Mouse (Mus musculus) cerebellum, postnatal 14 days (tissue): ENCODE measurements around the gene Atg7.

Experiments
- DNase-seq, 2 experiments: peaks; one replicate each; pipeline ENCODE4 v3.0.0; 2021; ENCODE audit warnings: mixed read lengths in 2 of 2

Atg7 gene

DNA sequence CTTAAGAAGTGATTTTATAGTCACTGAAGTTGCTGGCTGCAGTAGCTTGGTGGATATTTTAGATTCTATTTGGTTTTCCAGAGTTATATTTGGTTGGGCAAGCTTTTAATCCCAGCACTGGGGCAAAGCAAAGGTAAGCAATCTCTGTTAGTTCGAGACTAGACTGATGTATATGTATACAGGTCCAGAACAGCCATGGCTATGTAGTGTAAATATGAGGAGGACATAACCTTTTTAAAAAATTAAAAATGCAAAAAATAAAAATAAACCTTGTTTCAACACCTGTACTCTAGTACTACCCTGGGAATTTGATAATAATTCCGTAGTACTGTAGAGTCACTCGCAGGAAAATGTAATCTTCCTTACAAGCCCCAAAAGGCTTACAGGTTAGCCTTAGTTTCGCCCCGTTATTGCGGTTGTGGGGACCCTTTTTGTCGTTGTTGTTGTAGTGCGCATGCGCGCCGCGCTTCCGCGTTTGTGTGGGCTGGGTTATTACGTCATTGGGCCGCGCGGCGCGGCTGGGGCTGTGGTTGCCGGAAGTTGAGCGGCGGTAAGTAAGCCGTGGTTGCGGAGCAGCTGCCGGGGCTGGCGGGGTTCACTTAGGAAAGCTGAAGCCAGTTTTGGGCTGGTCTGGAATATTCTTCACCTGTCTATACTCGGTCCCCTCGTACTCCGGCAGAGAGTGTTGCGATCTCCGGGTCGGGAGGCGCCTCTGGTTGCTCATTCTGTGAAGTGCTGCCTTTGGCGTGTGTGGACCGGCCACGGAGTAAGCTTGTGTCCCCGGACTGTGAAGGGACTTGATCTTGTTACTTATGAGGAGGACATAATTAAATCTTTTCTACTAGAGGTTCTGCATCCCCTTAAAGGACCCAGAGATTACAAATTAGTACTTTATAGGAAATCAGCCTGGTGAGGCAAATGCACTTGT, at the start of gene Atg7:
Gene Atg7 (plus strand): TSS at position 497 of the 928 bp plus-strand sequence.
- peak; percentile 96 for DNase-seq

DNA sequence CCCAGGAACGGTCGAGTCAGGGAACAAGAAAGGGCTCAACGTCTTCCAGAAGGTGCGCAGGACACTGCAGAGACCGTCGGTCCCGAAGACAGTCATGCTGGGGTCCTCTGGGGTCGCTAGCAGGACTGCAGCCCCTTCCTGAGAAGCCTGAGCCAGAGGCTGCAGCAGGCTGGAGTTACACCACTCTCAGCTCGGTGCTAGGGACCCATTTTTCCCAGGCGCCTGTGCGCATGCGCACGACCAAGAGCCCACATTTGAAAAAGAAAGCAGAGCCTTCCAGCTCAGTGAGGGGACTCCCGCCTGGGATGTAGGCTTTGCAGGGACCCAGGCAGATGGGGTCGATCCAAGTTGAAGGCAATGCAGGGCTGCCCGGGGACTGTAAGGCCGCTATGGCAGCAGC, 28.8 kb upstream of the Atg7 start:
- peak; percentile 44 to 80 for DNase-seq

DNA sequence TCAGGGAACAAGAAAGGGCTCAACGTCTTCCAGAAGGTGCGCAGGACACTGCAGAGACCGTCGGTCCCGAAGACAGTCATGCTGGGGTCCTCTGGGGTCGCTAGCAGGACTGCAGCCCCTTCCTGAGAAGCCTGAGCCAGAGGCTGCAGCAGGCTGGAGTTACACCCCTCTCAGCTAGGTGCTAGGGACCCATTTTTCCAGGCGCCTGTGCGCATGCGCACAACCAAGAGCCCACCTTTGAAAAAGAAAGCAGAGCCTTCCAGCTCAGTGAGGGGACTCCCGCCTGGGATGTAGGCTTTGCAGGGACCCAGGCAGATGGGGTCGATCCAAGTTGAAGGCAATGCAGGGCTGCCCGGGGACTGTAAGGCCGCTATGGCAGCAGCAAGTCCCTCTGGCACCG, 9.0 kb upstream of the Atg7 start:
- DNase-seq, result peak in 1 of 2 experiments; percentile 23

DNA sequence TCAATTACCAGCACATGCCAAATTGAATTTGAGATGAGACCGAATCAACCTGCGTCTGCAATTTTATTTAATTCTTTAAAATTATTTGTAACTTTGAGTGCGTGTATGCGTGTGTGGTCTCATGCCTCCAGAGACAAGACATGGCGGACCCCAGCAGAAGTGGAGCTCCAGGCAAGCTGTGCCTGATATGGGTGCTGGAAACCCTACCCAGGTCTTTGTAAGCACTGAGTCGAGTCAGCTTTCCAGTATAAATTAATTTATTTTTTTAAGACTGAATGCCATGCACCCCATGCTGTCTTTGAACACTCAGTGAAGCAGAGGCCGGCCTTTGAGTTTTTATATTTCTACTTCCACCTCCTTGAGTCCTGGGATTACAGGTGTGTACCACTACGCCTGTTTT, 819 bp downstream of the Atg7 start:
- DNase-seq, result peak in 1 of 2 experiments; percentile 8

DNA sequence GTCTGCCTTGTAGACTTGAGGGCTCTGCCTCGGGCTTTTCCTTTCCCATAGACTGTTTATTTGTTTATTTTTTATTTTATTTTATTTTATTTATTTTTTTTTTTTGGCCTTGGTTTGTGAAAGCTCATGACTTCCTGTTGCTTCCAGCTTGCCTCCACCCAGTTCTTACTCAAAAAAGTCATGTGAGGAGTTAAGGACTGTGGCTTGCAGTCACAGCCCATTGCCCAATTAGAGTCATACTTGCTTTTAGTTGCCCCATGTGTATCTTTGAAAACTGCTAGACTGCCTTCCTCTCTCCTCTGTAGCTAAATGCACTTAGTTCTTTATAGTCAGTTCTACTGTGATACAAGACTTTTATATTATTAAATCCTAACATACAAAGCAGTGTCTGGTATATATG, 1.6 kb downstream of the Atg7 start:
- no peak for DNase-seq

DNA sequence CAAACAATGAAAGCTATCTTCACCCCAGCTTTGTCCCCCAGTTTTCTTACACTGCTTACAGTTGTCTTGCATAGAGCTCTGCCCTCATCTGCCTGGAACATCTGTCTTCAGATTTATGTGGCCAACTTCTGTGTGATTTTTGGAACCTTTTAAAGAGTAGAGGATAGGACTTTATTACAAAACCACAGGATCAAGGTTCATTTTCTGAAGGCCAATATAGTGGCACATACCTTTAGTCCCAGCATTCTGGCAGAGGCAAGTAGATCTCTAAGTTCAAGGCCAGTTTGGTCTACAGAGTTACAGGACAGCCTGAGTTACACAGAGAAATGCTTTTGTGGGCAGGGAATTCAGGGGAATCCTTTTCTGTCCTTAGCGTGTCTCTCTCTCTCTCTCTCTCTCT, 3.3 kb downstream of the Atg7 start:
- DNase-seq, result no peak

DNA sequence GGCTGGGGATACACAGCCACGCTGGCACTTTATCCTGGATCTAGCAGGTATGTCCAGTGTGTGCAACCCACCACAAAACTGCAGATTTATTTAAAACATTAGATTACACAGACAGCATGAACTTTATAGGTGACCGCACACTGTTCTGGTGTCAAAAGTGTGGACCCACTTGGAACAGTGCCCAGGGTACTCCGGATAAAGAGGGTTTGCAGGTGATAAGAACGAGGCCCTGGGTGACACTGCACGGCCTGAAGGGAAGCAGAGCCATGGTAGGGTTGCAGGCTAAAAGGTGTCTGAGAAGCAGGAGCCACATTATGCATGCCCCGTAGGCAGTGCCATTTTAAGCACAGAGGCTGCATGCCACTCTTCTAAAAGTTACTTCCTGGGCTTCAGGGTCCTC, 4.1 kb downstream of the Atg7 start:
- DNase-seq, result no peak

DNA sequence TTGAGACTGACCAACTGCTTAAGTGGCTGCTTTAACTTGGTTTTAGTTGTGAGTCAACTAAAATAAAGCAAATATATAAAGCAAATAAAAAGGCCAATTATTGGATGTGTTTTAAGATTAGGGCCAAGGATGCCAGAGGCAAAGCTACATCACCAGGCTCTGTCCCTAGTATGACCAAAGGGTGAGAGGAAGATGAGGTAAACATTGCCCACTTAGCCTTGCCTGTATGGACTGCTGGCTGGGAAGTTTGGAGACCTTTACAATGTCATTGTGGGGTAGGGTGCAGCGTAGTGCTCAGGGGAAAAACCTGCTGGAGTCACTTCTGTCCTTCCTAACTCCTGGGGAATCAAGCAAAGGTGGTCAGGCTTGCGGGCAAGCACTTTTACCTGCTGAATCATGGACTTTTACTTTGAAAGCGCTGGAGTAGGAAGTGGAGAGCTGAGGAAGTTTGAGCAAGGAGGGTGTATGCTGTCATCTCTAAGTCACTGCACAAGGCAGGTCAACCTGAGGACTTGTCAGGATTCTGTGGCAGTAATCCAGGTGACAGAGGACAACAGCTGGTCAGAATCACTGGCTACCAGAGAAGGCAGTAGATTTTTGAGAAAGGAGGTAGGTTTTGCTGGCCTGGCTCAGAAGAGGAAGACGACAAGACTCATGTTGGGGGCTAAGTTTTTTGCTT, 5.6 kb downstream of the Atg7 start:
- DNase-seq, result no peak

DNA sequence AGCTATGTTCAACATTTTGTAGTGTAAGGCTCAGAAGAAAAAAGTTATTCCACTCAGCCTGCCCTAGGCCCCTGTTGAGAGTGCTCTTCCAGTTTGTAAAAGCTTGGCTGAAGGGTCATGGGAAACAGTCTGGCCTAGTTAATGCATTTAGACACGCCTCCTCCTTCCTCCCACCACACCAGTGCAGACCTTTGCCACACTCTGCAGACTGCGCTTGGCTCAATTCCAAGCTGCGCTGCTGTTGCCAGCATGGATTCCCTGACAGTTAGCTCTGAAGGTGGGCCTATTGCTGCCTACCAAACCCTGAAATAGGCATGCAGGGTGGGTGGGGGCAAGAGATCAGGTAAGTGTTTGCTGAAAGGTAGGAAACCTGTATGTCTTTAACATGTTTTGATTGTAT, 9.3 kb downstream of the Atg7 start:
- DNase-seq, result peak; percentile 24 to 37

DNA sequence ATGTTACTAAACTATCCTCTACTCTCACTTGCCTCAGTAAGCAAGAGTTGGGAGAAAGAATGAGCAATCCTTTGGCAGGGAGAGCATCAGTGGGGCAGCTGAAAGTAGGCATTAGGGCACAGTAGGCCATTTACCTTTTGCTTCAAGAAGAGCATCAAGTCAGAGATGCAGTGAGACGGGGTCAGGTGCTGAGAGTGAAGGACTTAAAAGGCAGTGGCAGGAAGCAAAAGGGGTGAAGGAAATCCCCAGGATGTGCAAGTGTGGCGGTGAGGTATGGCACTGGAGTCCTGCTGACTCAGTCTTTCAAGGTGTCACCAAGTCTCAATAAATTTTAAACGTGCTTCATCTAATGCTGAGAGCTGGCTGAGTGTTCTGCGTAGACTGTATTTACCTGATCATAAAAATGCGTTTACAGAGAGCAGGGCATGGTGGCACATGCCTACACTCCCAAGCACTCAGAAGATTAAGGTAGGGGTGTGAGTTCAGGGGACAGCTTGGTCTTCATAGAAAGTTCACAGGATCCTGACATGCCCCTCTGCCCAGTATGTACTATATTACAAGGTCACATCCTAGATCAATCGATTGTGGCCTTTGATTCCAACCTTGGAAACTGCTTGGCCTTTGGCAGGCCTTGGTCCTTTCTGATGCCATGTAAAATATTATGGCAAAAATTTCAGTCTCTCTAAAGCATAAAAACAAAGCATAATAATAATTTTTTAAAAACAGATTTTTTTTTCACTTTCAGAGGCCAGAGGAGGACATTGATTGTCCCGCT, 14.1 kb downstream of the Atg7 start:
- DNase-seq, result no peak

DNA sequence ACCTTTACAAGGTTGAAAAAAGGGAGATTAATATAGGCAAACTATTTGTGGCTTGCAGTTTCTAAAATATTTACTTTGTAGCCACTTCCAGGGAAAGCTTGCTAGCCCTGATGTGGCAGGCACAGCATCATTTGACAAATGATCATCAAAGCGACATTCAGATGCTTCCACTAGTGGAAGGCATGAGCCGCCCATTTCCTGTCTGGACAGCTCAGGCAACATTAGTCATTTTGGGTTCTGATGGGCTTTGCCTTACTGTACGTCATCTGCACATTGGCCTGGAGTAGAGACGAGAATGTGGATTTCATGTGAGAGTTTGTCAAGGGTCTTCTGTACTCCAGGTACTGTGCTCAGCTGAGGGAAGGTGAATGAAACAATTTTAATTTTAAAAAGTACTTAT, 14.9 kb downstream of the Atg7 start:
- no peak for DNase-seq

DNA sequence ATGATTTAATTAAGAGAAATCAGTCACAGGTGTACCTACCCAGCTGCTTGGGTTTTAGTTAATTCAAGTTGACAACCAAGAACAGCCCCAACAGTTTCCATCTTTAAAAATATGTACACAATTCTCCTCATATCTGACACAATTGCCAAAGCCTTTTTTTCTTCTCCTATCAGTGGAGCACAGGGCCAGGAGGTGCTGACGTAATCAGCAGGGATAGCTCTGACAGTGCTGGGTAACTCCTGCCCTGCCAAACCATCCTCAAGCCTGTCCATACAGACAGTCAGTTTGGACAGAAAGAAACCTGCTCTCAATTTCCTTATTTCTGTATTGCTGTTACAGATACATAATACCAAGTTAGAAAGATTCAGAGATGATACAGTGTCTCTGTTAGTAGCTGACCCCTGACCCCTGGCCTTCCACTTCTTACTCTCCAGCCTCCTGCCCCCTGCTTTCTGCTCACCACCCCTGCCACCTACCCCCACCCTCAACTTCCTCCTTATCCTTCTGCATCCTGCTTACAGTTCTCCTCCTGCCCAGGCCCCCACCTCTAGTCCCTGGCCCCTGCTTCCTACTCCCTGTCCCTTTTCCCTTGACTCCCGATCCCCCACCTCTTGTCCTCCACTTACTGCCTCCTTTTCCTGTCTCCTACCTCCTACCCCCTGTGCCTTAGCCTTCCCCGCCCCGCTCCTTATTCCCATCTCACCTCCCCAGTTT, 16.5 kb downstream of the Atg7 start:
- no peak for DNase-seq

DNA sequence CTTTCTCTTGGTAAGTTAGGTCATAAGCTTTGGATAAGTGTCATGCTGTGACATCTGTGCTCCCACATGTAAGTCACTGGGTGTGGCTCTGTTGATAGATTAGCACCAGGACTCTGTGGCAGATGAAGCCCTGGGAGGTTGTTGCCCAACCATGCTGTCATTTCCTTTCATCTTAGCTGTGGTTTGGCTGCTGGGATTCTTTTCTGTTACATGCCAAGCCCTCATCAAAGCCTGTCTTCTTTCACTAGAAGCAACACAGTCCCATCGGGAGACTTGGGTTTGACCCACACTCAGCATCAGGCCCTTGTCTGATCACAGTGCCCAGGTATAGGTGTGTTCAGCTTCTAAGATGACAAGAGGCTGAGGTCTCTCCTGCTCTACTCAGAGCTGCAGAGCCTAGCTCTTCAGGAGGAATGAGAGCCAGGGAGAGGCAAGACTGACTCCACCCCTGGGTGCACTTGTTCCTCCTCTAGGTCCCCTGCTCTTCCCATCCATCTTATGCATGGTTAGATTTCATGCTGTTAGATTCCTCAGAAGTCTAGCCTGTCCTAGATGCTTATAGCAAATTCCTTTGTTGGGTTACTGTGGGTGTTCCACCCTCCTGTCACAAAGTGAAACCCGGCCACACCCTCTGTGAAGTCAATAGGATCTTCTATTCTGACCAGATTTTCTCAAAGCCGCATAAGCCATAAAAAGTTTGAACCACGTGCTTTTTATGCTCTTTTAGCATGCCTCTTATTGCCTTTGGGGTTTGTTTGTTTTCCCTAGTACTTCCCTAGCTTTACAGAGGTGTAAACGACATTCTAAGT, 17.3 kb downstream of the Atg7 start:
- no peak for DNase-seq

DNA sequence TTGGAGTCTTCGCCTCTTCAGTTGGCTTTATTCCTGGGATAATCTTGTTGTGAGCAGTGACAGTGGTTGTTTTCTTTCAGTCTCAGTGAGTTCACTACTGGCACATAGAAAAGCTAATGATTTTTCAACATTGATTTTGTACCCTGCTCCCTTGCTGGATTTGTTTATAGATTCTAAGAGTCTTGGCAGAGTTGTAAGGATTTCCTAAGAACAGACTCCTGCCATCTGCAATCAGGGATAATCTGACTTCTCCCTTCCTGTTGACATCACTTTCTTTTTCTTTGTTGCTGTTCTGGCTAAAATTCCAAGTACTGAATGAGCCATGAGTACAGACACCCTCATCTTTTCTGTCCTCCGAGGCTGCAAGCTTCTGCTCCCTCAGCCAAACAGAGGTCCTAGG, 20.8 kb downstream of the Atg7 start:
- no peak for DNase-seq

DNA sequence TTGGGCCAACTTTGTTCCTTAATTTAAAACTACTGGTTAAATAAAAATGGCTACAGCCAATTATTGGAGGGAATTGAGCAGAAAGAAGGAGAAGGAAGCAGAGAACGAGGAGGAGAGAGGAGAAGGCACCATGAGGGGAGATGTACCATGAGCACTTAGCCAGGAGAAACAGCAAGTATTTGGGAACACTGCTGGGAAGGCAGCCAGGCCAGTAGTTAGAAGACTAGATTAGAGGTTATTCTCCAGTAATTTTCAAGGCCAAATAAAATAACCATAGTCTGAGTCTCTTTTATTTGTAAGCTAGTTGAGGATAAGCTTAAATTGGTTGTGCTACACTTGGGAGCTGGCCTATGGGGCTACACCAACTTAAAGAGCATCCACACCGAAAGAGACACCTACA, 21.8 kb downstream of the Atg7 start:
- no peak for DNase-seq

DNA sequence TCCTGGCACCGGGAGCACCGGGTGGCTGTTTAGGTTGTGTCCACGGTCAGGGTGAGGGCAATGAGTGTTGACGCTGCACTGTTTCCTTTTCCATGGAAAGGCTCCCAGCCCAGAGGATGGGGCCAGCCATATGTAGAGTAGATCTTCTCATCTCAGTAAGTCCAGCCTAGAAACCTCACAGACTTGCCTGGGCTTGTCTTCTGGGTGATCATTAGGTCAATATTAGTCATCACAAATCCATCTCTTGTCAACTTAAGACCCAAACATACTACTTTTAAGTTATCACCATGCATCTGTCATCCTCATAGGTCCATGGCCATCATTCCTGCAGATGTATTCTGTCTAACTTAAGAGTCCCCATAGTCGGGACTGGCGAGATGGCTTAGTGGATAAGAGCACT, 24.6 kb downstream of the Atg7 start:
- no peak for DNase-seq

DNA sequence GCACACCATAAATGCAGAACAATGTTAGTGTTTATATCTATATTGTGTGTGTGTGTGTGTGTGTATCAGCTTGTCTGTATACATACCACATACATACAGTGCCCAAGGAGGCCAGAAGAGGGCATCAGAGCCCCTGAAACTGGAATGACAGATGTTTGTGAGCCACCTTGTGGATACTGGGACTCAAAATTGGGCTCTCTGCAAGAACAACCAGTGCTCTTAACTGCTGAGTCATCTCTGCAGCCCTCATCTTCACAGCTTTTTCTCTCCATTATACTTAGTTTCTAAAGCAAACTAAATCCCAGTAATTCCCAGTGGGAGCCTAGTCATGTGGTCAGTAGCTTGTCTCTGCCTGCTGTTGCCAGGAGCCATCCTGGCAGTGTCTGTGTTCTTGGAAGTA, 31.9 kb downstream of the Atg7 start:
- no peak for DNase-seq

DNA sequence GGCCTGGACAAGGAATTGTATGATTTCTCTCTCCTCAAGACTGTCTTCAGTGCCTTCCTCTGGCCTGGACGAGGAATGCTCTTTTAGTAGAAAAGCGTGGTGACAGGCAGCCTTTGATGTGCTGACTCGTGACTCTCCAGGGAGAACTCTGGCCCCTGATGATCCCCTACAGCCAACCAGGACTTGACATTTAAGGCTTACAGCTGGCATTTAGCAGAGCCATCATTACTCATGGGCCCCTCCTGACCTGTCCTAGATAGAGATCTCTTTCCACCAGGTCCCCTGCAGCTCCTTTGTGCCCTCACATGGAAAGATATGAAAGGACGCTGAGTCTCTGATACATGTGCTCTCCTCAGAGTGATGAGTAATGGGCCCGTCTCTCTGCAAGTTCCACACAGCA, 33.2 kb downstream of the Atg7 start:
- no peak for DNase-seq

DNA sequence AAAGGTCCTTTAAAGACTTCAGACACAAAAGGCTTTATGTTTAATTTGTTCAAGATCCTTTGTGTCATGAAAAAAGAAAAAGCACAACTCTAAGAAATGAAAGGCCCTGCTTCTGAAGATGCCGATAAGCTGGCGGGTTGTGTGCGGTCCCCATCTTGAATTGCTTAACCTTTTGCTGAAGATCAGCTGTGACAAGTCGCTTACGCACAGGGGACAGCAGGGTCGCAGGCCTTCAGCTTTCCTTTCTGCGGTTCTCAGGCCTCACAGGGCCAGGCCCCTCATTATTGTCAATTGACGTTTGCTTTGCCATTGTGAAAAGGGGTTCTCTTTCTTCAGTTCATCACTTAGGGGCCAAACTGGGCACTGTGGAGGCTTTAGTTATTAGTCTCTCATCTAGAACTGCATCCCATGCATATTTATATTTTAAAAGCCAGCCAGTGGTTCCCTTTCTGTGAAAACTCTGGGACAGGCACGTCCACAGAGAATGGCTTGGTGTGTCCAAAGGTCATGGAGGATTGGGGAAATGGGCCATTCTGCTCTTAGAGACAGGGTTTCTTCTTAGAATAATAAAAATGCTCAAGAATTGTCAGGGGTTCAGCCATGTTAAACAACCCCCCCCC, 39.3 kb downstream of the Atg7 start:
- DNase-seq, result no peak

DNA sequence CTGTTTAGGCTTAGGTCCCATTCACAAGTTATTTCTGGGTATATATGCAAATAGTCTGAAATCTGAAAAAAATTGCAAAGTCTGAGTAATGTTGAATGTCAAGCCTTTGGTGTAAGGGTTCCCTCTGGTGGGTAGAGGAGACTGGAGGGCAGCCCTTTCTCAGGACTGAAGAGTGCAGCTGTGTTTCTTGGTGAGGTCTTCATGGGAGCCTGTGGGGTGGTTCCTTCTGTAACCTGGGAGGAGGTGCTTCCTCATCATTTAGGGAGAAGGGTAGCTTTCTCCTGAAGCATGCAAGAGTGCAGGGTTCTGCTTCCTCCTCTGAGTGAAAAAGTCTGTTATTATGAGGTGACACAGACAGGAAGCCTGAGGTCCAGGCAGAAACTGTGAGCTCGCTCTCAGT, 40.8 kb downstream of the Atg7 start:
- no peak for DNase-seq

DNA sequence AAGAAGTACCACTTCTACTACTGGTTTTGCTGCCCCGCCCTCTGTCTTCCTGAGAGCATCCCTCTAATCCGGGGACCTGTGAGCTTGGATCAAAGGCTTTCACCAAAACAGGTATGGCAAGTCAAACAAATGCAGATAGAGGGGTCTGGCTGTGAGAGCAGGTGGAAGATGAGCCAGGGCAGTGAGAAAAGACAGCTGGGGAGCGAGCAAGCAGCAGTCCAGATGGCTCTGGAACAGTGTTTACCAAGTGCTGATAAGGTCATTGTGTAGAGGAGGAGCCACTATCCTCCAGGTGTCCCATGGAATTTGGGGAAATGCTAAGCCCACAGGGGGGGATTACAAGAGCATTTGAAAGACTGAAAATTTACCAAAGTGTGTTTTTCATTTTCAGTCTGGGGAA, 41.5 kb downstream of the Atg7 start:
- no peak for DNase-seq

DNA sequence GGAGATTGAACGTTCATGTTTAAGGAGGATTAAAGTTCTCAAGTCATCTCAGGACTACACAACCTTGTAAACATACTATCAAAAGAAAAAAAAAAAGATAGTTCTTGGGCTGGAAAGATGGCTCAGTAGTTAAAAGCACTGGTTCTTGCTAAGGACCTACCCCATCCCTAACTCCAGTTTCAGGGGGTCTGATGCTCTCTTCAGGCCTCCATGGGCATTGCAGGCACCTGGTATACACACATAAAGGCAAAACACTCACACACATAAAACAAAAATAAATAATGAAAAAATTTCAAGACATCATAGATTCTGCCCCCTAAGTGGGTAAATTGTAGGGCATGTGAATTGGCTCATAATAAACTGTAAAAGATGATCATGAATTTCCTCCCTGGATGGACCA, 42.5 kb downstream of the Atg7 start:
- no peak for DNase-seq
